25 mouse cellular contexts compared by ENCODE assay signal in the genomic region with DNA sequence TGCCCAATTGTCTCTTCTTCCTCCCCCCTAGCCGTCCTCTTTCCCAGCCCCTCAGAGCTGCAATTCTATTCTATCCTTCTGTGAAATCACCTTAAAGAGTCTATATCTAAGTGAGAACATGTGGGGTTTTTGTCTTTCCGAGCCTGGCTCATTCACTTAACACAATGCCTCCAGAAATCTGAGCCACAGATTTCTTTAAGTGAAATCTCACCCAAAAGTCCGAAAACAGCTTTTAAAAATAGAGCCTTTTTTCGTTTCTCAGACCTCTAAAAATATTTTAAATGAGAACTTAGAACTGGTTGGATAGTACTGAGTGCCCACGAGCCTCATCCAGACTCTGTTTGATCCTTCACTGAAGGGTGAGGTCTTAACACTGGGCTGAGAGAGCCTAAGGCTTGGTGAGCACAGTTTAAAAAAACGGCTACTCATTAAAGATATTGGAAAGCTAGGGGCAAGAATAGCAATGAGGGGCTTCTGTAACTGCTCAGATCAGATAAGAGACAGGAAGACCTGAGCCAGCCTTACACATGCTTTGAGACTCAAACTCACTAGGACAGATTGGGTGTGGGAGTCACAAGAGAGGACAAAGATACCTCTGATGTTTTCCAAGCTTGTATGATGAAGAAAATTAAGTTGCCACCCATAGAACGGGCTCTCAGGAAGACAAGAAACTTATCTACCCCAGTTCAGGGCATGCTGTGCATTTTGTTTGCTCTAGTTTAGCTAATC.
DNase-seq lines count a peak whose midpoint lies in the region; ATAC-seq lines count a peak whose summit lies in the region.
"Had no signal": no experiment of that assay in that cellular context is flagged by ENCODE, and none has a peak within 500 bp of the region (broad histone marks: within the 10 kb centered on the region; RNA-seq: fewer than 3 reads in every experiment).

No protein-coding gene starts in this region.

- no peaks in the 10 kb centered on the region for H3K9me3 ChIP-seq in midbrain, embryonic 15.5 days
- H3K9me3 ChIP-seq: embryonic facial prominence, embryonic 10.5 days; hindbrain, embryonic 10.5 days; kidney, embryonic 15.5 days; limb, embryonic 15.5 days; lung, embryonic 15.5 days; neural tube, embryonic 13.5 days had no signal

- no peaks in the 10 kb centered on the region for H3K27me3 ChIP-seq in midbrain, embryonic 15.5 days (replicated peaks)
- H3K27me3 ChIP-seq: kidney, embryonic 15.5 days; limb, embryonic 15.5 days; lung, embryonic 15.5 days; neural tube, embryonic 13.5 days had no signal

- peak overlapping the region; percentile 92; the same call in 1 of the 2 replicates for H3K27ac ChIP-seq in midbrain, embryonic 15.5 days
- H3K27ac ChIP-seq: embryonic facial prominence, embryonic 10.5 days; hindbrain, embryonic 10.5 days; kidney, embryonic 15.5 days; limb, embryonic 15.5 days; liver, embryonic 14.5 days; lung, embryonic 15.5 days had no signal

- no peak overlapping the region for H3K4me3 ChIP-seq in midbrain, embryonic 15.5 days
- H3K4me3 ChIP-seq: embryonic facial prominence, embryonic 10.5 days; hindbrain, embryonic 10.5 days; kidney, embryonic 15.5 days; limb, embryonic 15.5 days; lung, embryonic 15.5 days; myocyte; neural tube, embryonic 13.5 days had no signal

- ATAC-seq in midbrain, embryonic 15.5 days (replicated peaks) = no peak
- ATAC-seq: CD4-positive, CD25-positive, alpha-beta regulatory T cell, adult 4 months; forebrain, embryonic 16.5 days had no signal

- no peak overlapping the region for H3K9ac ChIP-seq in midbrain, embryonic 15.5 days
- H3K9ac ChIP-seq: kidney, embryonic 15.5 days; limb, embryonic 15.5 days; liver, embryonic 14.5 days; lung, embryonic 15.5 days; neural tube, embryonic 13.5 days had no signal

- no peak overlapping the region for H3K4me2 ChIP-seq in midbrain, embryonic 15.5 days
- H3K4me2 ChIP-seq: heart, embryonic 11.5 days; kidney, embryonic 15.5 days; limb, embryonic 15.5 days; lung, embryonic 15.5 days; neural tube, embryonic 13.5 days had no signal

- peak; percentile 62 for DNase-seq in frontal cortex, adult 2 months (ENCODE audit: extremely low spot score in 1 of 2, low spot score in 1 of 2)
- DNase-seq in frontal cortex, postnatal 25 days (ENCODE audit: low spot score in 2 of 2) = no peak
- peak; percentile 43 to 63 for DNase-seq in right cerebral cortex, adult 2 months (ENCODE audit: low spot score in 2 of 2)
- DNase-seq in right cerebral cortex, postnatal 4 days = no peak
- no peak for DNase-seq in urinary bladder, postnatal 4 days (ENCODE audit: low spot score in 2 of 2)
- no peak for DNase-seq in cerebellum, adult 18-20 months
- DNase-seq: adrenal gland, postnatal 14 days; cerebellum, adult 9-11 months; kidney, adult 11 months; kidney, postnatal 36 days; layer of hippocampus, adult 9-11 months; lung, postnatal 4 days; spleen, adult 18-20 months had no signal

- peaks cover 26% of the 10 kb centered on the region for H3K4me1 ChIP-seq in midbrain, embryonic 15.5 days
- H3K4me1 ChIP-seq: kidney, embryonic 15.5 days; limb, embryonic 15.5 days; lung, embryonic 15.5 days had no signal

- H3K36me3 ChIP-seq in midbrain, embryonic 15.5 days (replicated peaks) = no peaks in the 10 kb centered on the region
- H3K36me3 ChIP-seq: embryonic facial prominence, embryonic 10.5 days; hindbrain, embryonic 10.5 days; kidney, embryonic 15.5 days; limb, embryonic 15.5 days; lung, embryonic 15.5 days; neural tube, embryonic 13.5 days had no signal

- 29% methylated on average over 7 of the region's 7 CpGs for WGBS in midbrain, embryonic 15.5 days

Comparison
In these comparisons a context has a peak if more than half of its experiments do, and no peak if none do; other contexts are left out.
1. DNase-seq: peak in frontal cortex, adult 2 months (2 of 2) and right cerebral cortex, adult 2 months (2 of 2); none in frontal cortex, postnatal 25 days (0 of 2), right cerebral cortex, postnatal 4 days (single experiment), urinary bladder, postnatal 4 days (0 of 2) and cerebellum, adult 18-20 months (0 of 2).